8 mouse cellular contexts compared by ENCODE assay signal in the genomic region with DNA sequence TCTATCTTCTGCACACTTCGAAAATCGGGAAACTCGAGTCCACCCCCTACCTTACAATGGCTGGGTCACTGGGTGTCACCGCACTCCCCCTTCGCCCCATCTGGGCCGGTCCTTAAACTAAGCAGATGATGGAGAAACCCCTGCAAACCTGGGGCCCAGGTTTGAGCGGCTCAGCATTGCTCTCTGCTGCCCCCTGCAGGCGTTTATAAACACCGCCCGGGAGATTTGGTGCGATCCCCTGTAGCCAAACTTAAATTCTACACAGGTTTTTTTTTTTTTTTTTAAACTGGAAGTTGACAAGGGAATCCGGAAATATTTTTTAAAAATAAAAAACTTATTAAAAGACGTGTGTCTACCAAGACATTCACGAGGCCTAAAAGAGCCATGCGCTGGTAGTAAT. TPM values are rescaled to one million over a fixed set of nuclear protein-coding genes. Genes with fewer than 3 reads are reported as not detected.
A peak's percentile ranks its signal among the peaks of the same experiment; 100 is the strongest.
DNase-seq lines count a peak whose midpoint lies in the region; TF ChIP-seq lines count a peak whose summit lies in the region.

No protein-coding gene starts in this region.

- no peak for TF ChIP-seq POLR2A in olfactory bulb, adult 2 months (IDR thresholded peaks at IDR 0.05; ENCODE audit: insufficient read depth, low read depth, low read length)

- no peak overlapping the region for H3K4me3 ChIP-seq in olfactory bulb, adult 2 months (ENCODE audit: insufficient read depth, low read depth, low read length)

- peak; percentile 53 for DNase-seq in gastrocnemius, postnatal 10 days
- DNase-seq in gastrocnemius, adult 18-20 months (ENCODE audit: low spot score) = no peak
- DNase-seq in right cerebral cortex, postnatal 14 days = peak; percentile 61
- DNase-seq in right cerebral cortex, adult 2 months (ENCODE audit: low spot score in 2 of 2) = no peak
- peak; percentile 78 for DNase-seq in embryo, embryonic 11 days
- peak; percentile 41 for DNase-seq in kidney, postnatal 14 days
- no peak for DNase-seq in spleen, postnatal 36 days (ENCODE audit: low spot score in 2 of 2)

- no peaks in the 10 kb centered on the region; the same call in 1 of the 2 replicates for H3K4me1 ChIP-seq in olfactory bulb, adult 2 months (ENCODE audit: control insufficient read depth, insufficient read depth, low read length)

- H3K27ac ChIP-seq in olfactory bulb, adult 2 months (ENCODE audit: insufficient read depth, low read depth, low read length) = no peak overlapping the region

- peak; percentile 83 for TF ChIP-seq CTCF in olfactory bulb, adult 2 months (IDR thresholded peaks at IDR 0.05; ENCODE audit: insufficient read depth, low read depth, low read length)

- WGBS in olfactory bulb, adult 2 months = 19% methylated on average over 15 of the region's 15 CpGs

RNA-seq across cellular contexts. Expression of a gene that starts 53.3 kb away (rescaled TPM):
- total RNA-seq in gastrocnemius, postnatal 10 days (2021) = 100 to 1,000 TPM; 194 to 198 TPM
- 100 to 1,000 TPM; 232 to 400 TPM for total RNA-seq in gastrocnemius, adult 18-20 months (2021)
- not detected in 2 replicates for polyA plus RNA-seq in olfactory bulb, adult 2 months (2012; ENCODE audit: insufficient read depth, insufficient read length, low replicate concordance, missing spikeins)

Comparison
In these comparisons a context has a peak if more than half of its experiments do, and no peak if none do; other contexts are left out.
1. DNase-seq: peak in gastrocnemius, postnatal 10 days (single experiment), right cerebral cortex, postnatal 14 days (single experiment), embryo, embryonic 11 days (single experiment) and kidney, postnatal 14 days (single experiment); none in gastrocnemius, adult 18-20 months (single experiment), right cerebral cortex, adult 2 months (0 of 2) and spleen, postnatal 36 days (0 of 2).